Mouse (Mus musculus) MEL (cell line): ENCODE results near the gene Gimap7. TPM values are rescaled to one million over a fixed set of nuclear protein-coding genes. Genes with fewer than 3 reads are reported as not detected.

Source experiments
- DNase-seq: peaks from one replicate; pipeline ENCODE4 v3.0.0; 2011; ENCODE audit warnings: low read depth, low spot score
- H3K27ac ChIP-seq: 2 replicates; pipeline ENCODE4 v1.5.1; 2012; ENCODE audit warnings: low read depth, mild to moderate bottlenecking, control low read depth, low read length, moderate library complexity; ENCODE audit not compliant: control insufficient read depth
- H3K27me3 ChIP-seq, 2 experiments: fragments of 150-350 bp in 1 of 2; sonication (generic) in 1 of 2; 2 replicates each; pipeline ENCODE4 v1.6.1; 2012; ENCODE audit warnings: low read length in 2 of 2, mild to moderate bottlenecking in 2 of 2, improper control_type of control experiment in 1 of 2, moderate library complexity in 1 of 2; ENCODE audit not compliant: insufficient read depth in 2 of 2, control insufficient read depth in 1 of 2
- H3K36me3 ChIP-seq, 2 experiments: 2 replicates each; pipeline ENCODE4 v1.6.1; 2012 to 2014; ENCODE audit warnings: low read length in 2 of 2, improper control_type of control experiment in 1 of 2, inconsistent platforms in 1 of 2, mild to moderate bottlenecking in 1 of 2; ENCODE audit not compliant: insufficient read depth in 2 of 2, control insufficient read depth in 1 of 2
- H3K4me1 ChIP-seq, 2 experiments: fragments of 150-350 bp in 1 of 2; sonication (generic) in 1 of 2; 2 replicates each; pipeline ENCODE4 v1.6.1; 2012; ENCODE audit warnings: low read length in 2 of 2, improper control_type of control experiment in 1 of 2, mild to moderate bottlenecking in 1 of 2; ENCODE audit not compliant: insufficient read depth in 2 of 2, control insufficient read depth in 1 of 2
- H3K4me3 ChIP-seq, 2 experiments: fragments of 150-350 bp in 1 of 2; sonication (generic) in 1 of 2; 2 replicates each; pipeline ENCODE4 v1.5.1; 2012; ENCODE audit warnings: low read depth in 2 of 2, low read length in 2 of 2, mild to moderate bottlenecking in 2 of 2, moderate library complexity in 2 of 2, control low read depth in 1 of 2, improper control_type of control experiment in 1 of 2; ENCODE audit not compliant: control insufficient read depth in 1 of 2, insufficient read depth in 1 of 2
- H3K79me2 ChIP-seq: 2 replicates; pipeline ENCODE4 v1.6.1; 2012; ENCODE audit warnings: mild to moderate bottlenecking, low read length, moderate library complexity; ENCODE audit not compliant: control insufficient read depth, poor library complexity, insufficient read depth
- H3K9ac ChIP-seq: 2 replicates; pipeline ENCODE4 v1.6.1; 2012; ENCODE audit warnings: low read depth, mild to moderate bottlenecking, control low read depth, low read length, moderate library complexity; ENCODE audit not compliant: control insufficient read depth, poor library complexity, severe bottlenecking
- H3K9me3 ChIP-seq: fragments of 150-350 bp; sonication (generic); replicated peaks from 2 replicates; pipeline ENCODE4 v1.6.1; 2012; ENCODE audit warnings: mild to moderate bottlenecking, low read length, improper control_type of control experiment, moderate library complexity; ENCODE audit not compliant: insufficient read depth
- CHD1 ChIP-seq: IDR thresholded peaks from 2 replicates; pipeline ENCODE4 v1.6.1; 2012; ENCODE audit warnings: low read depth, mild to moderate bottlenecking, inconsistent platforms, low read length, improper control_type of control experiment
- CHD2 ChIP-seq: IDR thresholded peaks from 2 replicates; pipeline ENCODE4 v1.6.1; 2011; ENCODE audit warnings: low read length, improper control_type of control experiment
- E2F4 ChIP-seq: IDR thresholded peaks from 2 replicates; pipeline ENCODE4 v1.6.1; 2011; ENCODE audit warnings: low read depth, low read length, improper control_type of control experiment, borderline replicate concordance
- ETS1 ChIP-seq: IDR thresholded peaks from 2 replicates; pipeline ENCODE4 v1.6.1; 2012; ENCODE audit warnings: low read depth, mild to moderate bottlenecking, inconsistent platforms, low read length, improper control_type of control experiment, moderate library complexity
- GATA1 ChIP-seq: IDR thresholded peaks from 2 replicates; pipeline ENCODE4 v1.6.1; 2011; ENCODE audit warnings: low read depth, low read length, improper control_type of control experiment
- HCFC1 ChIP-seq: IDR thresholded peaks from 2 replicates; pipeline ENCODE4 v1.6.1; 2012; ENCODE audit warnings: low read depth, mild to moderate bottlenecking, inconsistent platforms, low read length, improper control_type of control experiment, moderate library complexity
- JUND ChIP-seq: IDR thresholded peaks from 2 replicates; pipeline ENCODE4 v1.6.1; 2011; ENCODE audit warnings: low read depth, mild to moderate bottlenecking, improper control_type of control experiment, low read length
- KAT2A ChIP-seq: conservative IDR thresholded peaks from 2 replicates; pipeline ENCODE4 v1.6.1; 2012; ENCODE audit warnings: low read depth, low read length, improper control_type of control experiment, inconsistent platforms
- MAZ ChIP-seq: IDR thresholded peaks from 2 replicates; pipeline ENCODE4 v1.6.1; 2012; ENCODE audit warnings: low read depth, mild to moderate bottlenecking, inconsistent platforms, low read length, improper control_type of control experiment
- MEF2A ChIP-seq: IDR thresholded peaks from 2 replicates; pipeline ENCODE4 v1.6.1; 2014; ENCODE audit warnings: low read depth, mild to moderate bottlenecking, inconsistent platforms, low read length, improper control_type of control experiment; ENCODE audit not compliant: poor library complexity, insufficient replicate concordance, severe bottlenecking; ENCODE audit errors: extremely low read depth
- MXI1 ChIP-seq: IDR thresholded peaks from 2 replicates; pipeline ENCODE4 v1.6.1; 2011; ENCODE audit warnings: mild to moderate bottlenecking, low read depth, low read length, improper control_type of control experiment
- NRF1 ChIP-seq: IDR thresholded peaks from 2 replicates; pipeline ENCODE4 v1.6.1; 2014; ENCODE audit warnings: low read depth, mild to moderate bottlenecking, inconsistent platforms, low read length, improper control_type of control experiment, moderate library complexity; ENCODE audit not compliant: poor library complexity, insufficient read depth, severe bottlenecking
- POLR2A ChIP-seq, 2 experiments: IDR thresholded peaks; 2 replicates each; pipeline ENCODE4 v1.6.1; 2011 to 2012; ENCODE audit warnings: low read length in 2 of 2, mild to moderate bottlenecking in 2 of 2, control low read depth in 1 of 2, improper control_type of control experiment in 1 of 2, low read depth in 1 of 2, moderate library complexity in 1 of 2; ENCODE audit not compliant: control insufficient read depth in 1 of 2, insufficient read depth in 1 of 2, poor library complexity in 1 of 2
- SIN3A ChIP-seq: IDR thresholded peaks from 2 replicates; pipeline ENCODE4 v1.6.1; 2012; ENCODE audit warnings: low read length, improper control_type of control experiment, inconsistent platforms
- TBP ChIP-seq: IDR thresholded peaks from 2 replicates; pipeline ENCODE4 v1.8.0; 2011; ENCODE audit warnings: low read depth, low read length, improper control_type of control experiment
- USF1 ChIP-seq: IDR thresholded peaks from 2 replicates; pipeline ENCODE4 v1.6.1; 2014; ENCODE audit warnings: low read depth, mild to moderate bottlenecking, inconsistent platforms, low read length, improper control_type of control experiment, moderate library complexity
- ZKSCAN1 ChIP-seq: IDR thresholded peaks from 2 replicates; pipeline ENCODE4 v1.6.1; 2012; ENCODE audit warnings: low read depth, mild to moderate bottlenecking, inconsistent platforms, low read length, improper control_type of control experiment, moderate library complexity
- ZMIZ1 ChIP-seq: IDR thresholded peaks from 2 replicates; pipeline ENCODE4 v1.6.1; 2012; ENCODE audit warnings: low read depth, mild to moderate bottlenecking, inconsistent platforms, low read length, improper control_type of control experiment, moderate library complexity
- polyA plus RNA-seq, 2 experiments: library from polyadenylated mRNA; stranded (reverse) in 1 of 2; unstranded in 1 of 2; fragments of >175 nt in 1 of 2; fragments of >200 nt in 1 of 2; gene quantifications; 2 replicates each; pipeline versions ENCODE4 v1.2.1 to v1.2.4; 2012; ENCODE audit warnings: low replicate concordance in 2 of 2, low read depth in 1 of 2; ENCODE audit not compliant: insufficient read length in 2 of 2, insufficient read depth in 1 of 2, missing spikeins in 1 of 2
- total RNA-seq: library from RNA; depleted of rRNA; stranded (reverse); fragments of 300-350 nt; gene quantifications from 2 replicates; pipeline ENCODE4 v1.2.3, GENCODE M21; 2012

Gene Gimap7
- total and polyA plus RNA-seq, 3 experiments, result not detected

DNA sequence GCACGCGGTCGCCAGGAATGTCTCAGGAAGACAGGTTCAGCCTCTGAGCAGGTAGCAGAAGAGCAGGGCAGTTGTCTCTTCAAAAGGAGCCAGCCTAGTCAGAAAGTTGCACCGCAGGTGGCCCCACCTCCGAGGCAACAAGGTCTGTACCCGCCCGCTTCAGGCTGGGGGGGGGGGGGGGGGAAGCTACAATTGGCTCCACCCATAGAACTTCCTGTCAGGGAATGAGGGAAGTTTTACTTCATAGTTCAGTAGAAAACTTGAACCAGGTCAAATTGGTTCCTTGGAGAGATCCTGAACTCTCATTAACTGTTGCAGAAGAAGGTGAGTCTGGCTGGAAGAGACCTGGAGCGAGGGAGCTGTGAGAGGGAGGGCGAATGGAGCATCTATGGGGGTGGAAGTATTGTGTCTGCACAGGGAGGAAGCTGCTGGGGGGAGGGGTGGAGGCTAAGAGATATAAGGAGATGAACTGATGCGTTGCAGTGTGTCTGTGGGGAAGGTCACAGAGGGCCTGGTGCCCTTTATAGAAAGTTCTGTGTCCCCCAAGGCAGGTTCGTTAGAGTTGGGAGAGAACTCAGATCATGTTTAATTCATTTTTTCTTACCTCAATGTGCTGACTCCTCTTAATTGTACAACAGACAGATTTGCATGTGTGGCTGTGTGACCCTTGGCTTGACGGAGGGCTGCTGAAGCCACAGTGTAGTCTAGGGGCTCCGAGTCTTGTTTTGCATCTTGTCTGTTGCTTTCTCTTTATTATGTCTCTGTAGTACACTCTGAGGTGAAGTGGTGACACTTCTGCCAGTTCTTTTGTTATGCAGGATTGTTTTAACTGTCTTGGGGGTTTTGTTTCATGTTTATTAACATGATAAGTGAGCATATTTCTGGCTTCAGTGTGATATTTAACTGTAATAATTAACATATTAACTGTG lies 42.2 kb upstream of the Gimap7 start, which contains the start of gene Gimap9:
Gene Gimap9 (plus strand): TSS at position 199 of the 929 bp plus-strand sequence.
- H3K4me1 ChIP-seq, result no peaks in the 10 kb centered on the region
- TF ChIP-seq MAZ (peak; percentile 41; the same call in 1 of the 2 replicates), GATA1 (no peak), MXI1 (0 out of 2 replicates have a peak, but pooled peaks have one; percentile 27), POLR2A (IDR thresholded peaks at IDR 0.05; ENCODE audit: control insufficient read depth in 1 of 2, insufficient read depth in 1 of 2, low read depth in 1 of 2, low read length in 2 of 2, poor library complexity in 1 of 2) (peak in 1 of 2 experiments; percentile 51; a peak in 2 of 4 replicates), HCFC1 (peak; percentile 24; the same call in 1 of the 2 replicates), JUND (no peak)
- peak within 1 kb of the TSS; percentile 69 to 87 for H3K4me3 ChIP-seq
- no peaks in the 10 kb centered on the region; a peak in 1 of 4 replicates for H3K36me3 ChIP-seq
- no peaks in the 10 kb centered on the region for H3K9me3 ChIP-seq
- peak within 1 kb of the TSS; percentile 74 for H3K9ac ChIP-seq
- H3K79me2 ChIP-seq, result 0 out of 2 replicates have a peak, but pooled peaks cover 2% of the 10 kb centered on the region
- peak; percentile 74 for DNase-seq
- H3K27ac ChIP-seq, result peak within 1 kb of the TSS; percentile 77
- H3K27me3 ChIP-seq, result no peaks in the 10 kb centered on the region

GRCm38 (mm10) chr6:48676860-48677415 lies 41.5 kb upstream of the Gimap7 start:
- Histone ChIP-seq H3K79me2 (0 out of 2 replicates have a peak, but pooled peaks cover 2% of the 10 kb centered on the region), H3K27ac (no peak overlapping the region), H3K27me3 (no peaks in the 10 kb centered on the region), H3K9me3 (no peaks in the 10 kb centered on the region), H3K4me1 (no peaks in the 10 kb centered on the region), H3K4me3 (peak overlapping the region in 1 of 2 experiments; percentile 87; a peak in 2 of 4 replicates)
- DNase-seq, result no peak
- TF ChIP-seq ETS1 (no peak), NRF1 (no peak), MEF2A (no peak), ZKSCAN1 (no peak), E2F4 (no peak), MAZ (no peak), ZMIZ1 (no peak), USF1 (no peak), SIN3A (no peak), CHD2 (no peak), TBP (no peak), CHD1 (no peak), HCFC1 (no peak), KAT2A (no peak), MXI1 (no peak)
- TF ChIP-seq, all 39 proteins: peak for 0
- no peaks in the 10 kb centered on the region; a peak in 1 of 4 replicates for H3K36me3 ChIP-seq
- H3K9ac ChIP-seq, result no peak overlapping the region
